Mouse (Mus musculus): ENCODE data around the gene Cmip. TPM values are rescaled to one million over a fixed set of nuclear protein-coding genes. Genes with fewer than 3 reads are reported as not detected.

Gene Cmip
- polyA plus RNA-seq, 1 experiment, result 23.6 TPM

DNA sequence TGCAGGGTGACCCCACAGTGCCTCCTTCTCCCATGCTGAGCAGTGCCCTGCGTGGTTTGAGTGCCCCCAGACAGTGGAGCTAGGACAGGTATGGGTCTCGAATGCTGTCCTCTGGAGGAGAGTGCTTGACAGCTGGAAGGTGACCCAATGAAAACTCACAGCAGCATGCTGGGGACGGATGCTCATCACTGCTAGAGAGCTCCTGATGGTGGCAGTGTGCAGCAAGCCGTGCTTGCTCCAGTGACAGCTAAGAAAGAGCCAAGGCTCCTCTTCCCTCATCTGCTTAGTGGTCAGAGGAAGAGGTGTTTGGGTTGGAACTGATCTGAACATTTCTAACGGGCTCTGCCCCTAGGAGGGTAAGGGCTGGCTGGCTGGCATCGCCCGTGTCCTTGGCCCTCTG is 109.6 kb downstream of the Cmip start:
- no peak overlapping the region for H3K4me2 ChIP-seq (ENCODE audit: low read depth)
- H3K27me3 ChIP-seq (ENCODE audit: control insufficient read depth, insufficient read depth, insufficient read length), result no peaks in the 10 kb centered on the region
- no peak overlapping the region for H3K4me3 ChIP-seq
- TF ChIP-seq MYOG (IDR thresholded peaks at IDR 0.05; ENCODE audit: control insufficient read depth in 1 of 3, insufficient read depth in 1 of 3, insufficient read length in 2 of 3, low read depth in 2 of 3), result no peak
- no peak for TF ChIP-seq POLR2A (IDR thresholded peaks at IDR 0.05; ENCODE audit: insufficient read length, low read depth)
- TF ChIP-seq SRF (IDR thresholded peaks at IDR 0.05; ENCODE audit: control insufficient read depth, insufficient read length, low read depth), result no peak
- TF ChIP-seq USF1 (IDR thresholded peaks at IDR 0.05; ENCODE audit: low read depth), result no peak
- TF ChIP-seq TCF12 (IDR thresholded peaks at IDR 0.05; ENCODE audit: insufficient read depth, poor library complexity, severe bottlenecking), result no peak
- TF ChIP-seq POLR2AphosphoS2 (IDR thresholded peaks at IDR 0.05; ENCODE audit: insufficient read length, low read depth), result no peak
- no peak for TF ChIP-seq TCF3 (IDR thresholded peaks at IDR 0.05; ENCODE audit: insufficient read length, low read depth)
- peaks cover 15% of the 10 kb centered on the region for H3K79me2 ChIP-seq (ENCODE audit: control insufficient read depth, insufficient read depth)
- no peaks in the 10 kb centered on the region for H3K36me3 ChIP-seq (ENCODE audit: control insufficient read depth, insufficient read depth)
- no peak overlapping the region for H3ac ChIP-seq (ENCODE audit: control insufficient read depth, insufficient read length)

GRCm38 (mm10) chr8:117367441-117367840 is 110.6 kb downstream of the Cmip start:
- H3K4me2 ChIP-seq (ENCODE audit: low read depth), result no peak overlapping the region
- peaks cover 22% of the 10 kb centered on the region for H3K79me2 ChIP-seq (ENCODE audit: control insufficient read depth, insufficient read depth)
- no peak overlapping the region for H3ac ChIP-seq (ENCODE audit: control insufficient read depth, insufficient read length)
- TF ChIP-seq REST (IDR thresholded peaks at IDR 0.05; ENCODE audit: insufficient read depth, insufficient read length) (no peak), POLR2AphosphoS2 (IDR thresholded peaks at IDR 0.05; ENCODE audit: insufficient read length, low read depth) (no peak), USF1 (IDR thresholded peaks at IDR 0.05; ENCODE audit: low read depth) (no peak), SRF (IDR thresholded peaks at IDR 0.05; ENCODE audit: control insufficient read depth, insufficient read length, low read depth) (no peak), MAX (IDR thresholded peaks at IDR 0.05; ENCODE audit: low read depth) (no peak), CEBPB (IDR thresholded peaks at IDR 0.05; ENCODE audit: insufficient read depth, poor library complexity, severe bottlenecking) (no peak), MYOD1 (IDR thresholded peaks at IDR 0.05; ENCODE audit: control insufficient read depth in 1 of 3, insufficient read length in 2 of 3, low read depth in 2 of 3) (no peak), POLR2A (IDR thresholded peaks at IDR 0.05; ENCODE audit: insufficient read length, low read depth) (no peak), E2F4 (IDR thresholded peaks at IDR 0.05; ENCODE audit: insufficient read depth) (no peak), TCF3 (IDR thresholded peaks at IDR 0.05; ENCODE audit: insufficient read length, low read depth) (no peak), TCF12 (IDR thresholded peaks at IDR 0.05; ENCODE audit: insufficient read depth, poor library complexity, severe bottlenecking) (no peak), MYOG (IDR thresholded peaks at IDR 0.05; ENCODE audit: control insufficient read depth in 1 of 3, insufficient read depth in 1 of 3, insufficient read length in 2 of 3, low read depth in 2 of 3) (no peak)
- no peaks in the 10 kb centered on the region for H3K36me3 ChIP-seq (ENCODE audit: control insufficient read depth, insufficient read depth)
- no peaks in the 10 kb centered on the region for H3K27me3 ChIP-seq (ENCODE audit: control insufficient read depth, insufficient read depth, insufficient read length)
- no peak overlapping the region for H3K4me3 ChIP-seq

DNA sequence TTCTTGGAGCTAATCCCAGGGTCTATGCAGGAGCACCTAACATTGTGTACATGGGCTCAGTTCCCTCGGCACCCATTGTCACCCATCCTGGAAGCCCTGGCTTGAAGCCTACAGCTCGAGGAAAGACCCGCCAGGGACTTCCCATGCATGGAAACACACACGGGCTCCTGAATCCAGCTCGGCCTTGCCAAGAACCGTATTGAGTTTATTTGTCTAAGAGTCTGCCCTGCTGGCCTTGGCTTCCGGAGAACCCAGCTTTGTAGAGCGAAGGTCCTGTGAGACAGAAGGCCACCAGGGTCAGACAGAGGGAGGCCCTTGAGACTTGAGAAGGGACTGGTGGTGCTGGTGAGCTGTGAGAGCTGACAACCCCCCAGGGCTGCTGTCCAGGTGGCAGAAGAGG is 111.9 kb downstream of the Cmip start:
- TF ChIP-seq SRF (IDR thresholded peaks at IDR 0.05; ENCODE audit: control insufficient read depth, insufficient read length, low read depth) (no peak), USF1 (IDR thresholded peaks at IDR 0.05; ENCODE audit: low read depth) (no peak), TCF12 (IDR thresholded peaks at IDR 0.05; ENCODE audit: insufficient read depth, poor library complexity, severe bottlenecking) (no peak), REST (IDR thresholded peaks at IDR 0.05; ENCODE audit: insufficient read depth, insufficient read length) (no peak), MAX (IDR thresholded peaks at IDR 0.05; ENCODE audit: low read depth) (no peak), TCF3 (IDR thresholded peaks at IDR 0.05; ENCODE audit: insufficient read length, low read depth) (no peak)
- Histone ChIP-seq H3K79me2 (ENCODE audit: control insufficient read depth, insufficient read depth) (peaks cover 26% of the 10 kb centered on the region), H3K4me3 (no peak overlapping the region), H3K27me3 (ENCODE audit: control insufficient read depth, insufficient read depth, insufficient read length) (no peaks in the 10 kb centered on the region), H3K36me3 (ENCODE audit: control insufficient read depth, insufficient read depth) (no peaks in the 10 kb centered on the region), H3K4me2 (ENCODE audit: low read depth) (no peak overlapping the region), H3ac (ENCODE audit: control insufficient read depth, insufficient read length) (no peak overlapping the region)

- TF ChIP-seq SRF (IDR thresholded peaks at IDR 0.05; ENCODE audit: control insufficient read depth, insufficient read length, low read depth) (no peak), TCF12 (IDR thresholded peaks at IDR 0.05; ENCODE audit: insufficient read depth, poor library complexity, severe bottlenecking) (no peak), MAX (IDR thresholded peaks at IDR 0.05; ENCODE audit: low read depth) (no peak), REST (IDR thresholded peaks at IDR 0.05; ENCODE audit: insufficient read depth, insufficient read length) (no peak), TCF3 (IDR thresholded peaks at IDR 0.05; ENCODE audit: insufficient read length, low read depth) (no peak), E2F4 (IDR thresholded peaks at IDR 0.05; ENCODE audit: insufficient read depth) (no peak), POLR2A (IDR thresholded peaks at IDR 0.05; ENCODE audit: insufficient read length, low read depth) (no peak), CEBPB (IDR thresholded peaks at IDR 0.05; ENCODE audit: insufficient read depth, poor library complexity, severe bottlenecking) (no peak), POLR2AphosphoS2 (IDR thresholded peaks at IDR 0.05; ENCODE audit: insufficient read length, low read depth) (no peak), USF1 (IDR thresholded peaks at IDR 0.05; ENCODE audit: low read depth) (no peak), MYOD1 (IDR thresholded peaks at IDR 0.05; ENCODE audit: control insufficient read depth in 1 of 3, insufficient read length in 2 of 3, low read depth in 2 of 3) (no peak), MYOG (IDR thresholded peaks at IDR 0.05; ENCODE audit: control insufficient read depth in 1 of 3, insufficient read depth in 1 of 3, insufficient read length in 2 of 3, low read depth in 2 of 3) (no peak)
- Histone ChIP-seq H3K27me3 (ENCODE audit: control insufficient read depth, insufficient read depth, insufficient read length) (no peaks in the 10 kb centered on the region), H3K79me2 (ENCODE audit: control insufficient read depth, insufficient read depth) (peaks cover 26% of the 10 kb centered on the region), H3K4me2 (ENCODE audit: low read depth) (no peak overlapping the region), H3K36me3 (ENCODE audit: control insufficient read depth, insufficient read depth) (no peaks in the 10 kb centered on the region), H3ac (ENCODE audit: control insufficient read depth, insufficient read length) (no peak overlapping the region), H3K4me3 (no peak overlapping the region)
Measured at GRCm38 (mm10) chr8:117370009-117370408, 113.1 kb downstream of the Cmip start.

DNA sequence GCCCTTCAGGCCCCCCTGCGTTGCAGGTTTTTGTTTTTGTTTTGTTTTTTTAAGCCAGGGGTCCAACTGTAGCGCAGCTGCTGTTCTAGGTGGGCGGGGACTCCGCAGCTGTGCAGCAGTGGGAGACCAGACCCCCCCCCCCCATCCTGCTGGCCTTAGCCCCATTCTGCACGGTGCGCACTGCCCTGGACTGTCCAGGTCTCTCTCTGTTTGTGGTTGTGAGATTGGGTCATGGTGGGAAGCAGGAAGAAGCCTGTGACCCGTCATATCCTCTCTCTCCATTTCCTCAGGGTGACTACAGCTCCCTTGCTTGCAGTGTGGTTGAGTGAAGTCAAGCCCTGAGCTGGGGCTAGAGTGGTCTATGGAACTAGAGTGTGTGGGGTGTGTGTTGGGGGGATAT is 114.3 kb downstream of the Cmip start:
- H3K36me3 ChIP-seq (ENCODE audit: control insufficient read depth, insufficient read depth), result no peaks in the 10 kb centered on the region
- no peak for TF ChIP-seq USF1 (IDR thresholded peaks at IDR 0.05; ENCODE audit: low read depth)
- peak in 1 of 3 experiments; percentile 55 for TF ChIP-seq MYOD1 (IDR thresholded peaks at IDR 0.05; ENCODE audit: control insufficient read depth in 1 of 3, insufficient read length in 2 of 3, low read depth in 2 of 3)
- TF ChIP-seq MYOG (IDR thresholded peaks at IDR 0.05; ENCODE audit: control insufficient read depth in 1 of 3, insufficient read depth in 1 of 3, insufficient read length in 2 of 3, low read depth in 2 of 3), result peak in 2 of 3 experiments; percentile 13 to 58
- peaks cover 21% of the 10 kb centered on the region for H3K79me2 ChIP-seq (ENCODE audit: control insufficient read depth, insufficient read depth)
- H3K27me3 ChIP-seq (ENCODE audit: control insufficient read depth, insufficient read depth, insufficient read length), result no peaks in the 10 kb centered on the region
- no peak overlapping the region for H3K4me2 ChIP-seq (ENCODE audit: low read depth)
- no peak overlapping the region for H3K4me3 ChIP-seq
- H3ac ChIP-seq (ENCODE audit: control insufficient read depth, insufficient read length), result no peak overlapping the region
